ENCODE assay signal across 15 mouse cellular contexts in the genomic region with DNA sequence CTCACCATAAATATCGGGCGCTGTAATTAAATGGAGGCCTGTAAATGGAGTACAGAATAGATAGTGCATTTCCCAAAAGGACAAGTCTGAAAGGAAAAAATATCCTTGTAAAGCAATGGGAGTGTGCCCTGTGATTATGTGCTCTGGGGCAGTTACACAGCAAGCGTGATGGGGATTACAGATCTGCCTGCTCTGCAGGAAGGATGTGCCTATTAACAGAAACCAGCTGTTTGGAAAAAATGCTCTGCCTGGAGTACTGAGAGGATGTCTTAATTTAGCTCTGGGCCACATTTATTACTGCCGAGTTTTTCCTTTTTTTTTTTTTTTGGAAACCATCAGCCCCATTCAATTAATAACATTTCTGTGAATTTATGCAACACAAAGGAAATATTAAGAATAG.
DNase-seq lines count a peak whose midpoint lies in the region; ATAC-seq and TF ChIP-seq lines count a peak whose summit lies in the region.
"Had no signal": no experiment of that assay in that cellular context is flagged by ENCODE, and none has a peak within 500 bp of the region (broad histone marks: within the 10 kb centered on the region; RNA-seq: fewer than 3 reads in every experiment).

No protein-coding gene starts in this region.

- no peaks in the 10 kb centered on the region for H3K4me1 ChIP-seq in heart, adult 2 months (ENCODE audit: control insufficient read depth, insufficient read depth, low read length)
- H3K4me1 ChIP-seq in limb, embryonic 13.5 days: no peaks in the 10 kb centered on the region
- H3K4me1 ChIP-seq in limb, embryonic 10.5 days: no peaks in the 10 kb centered on the region
- H3K4me1 ChIP-seq in lung, embryonic 15.5 days: no peaks in the 10 kb centered on the region
- H3K4me1 ChIP-seq in neural tube, embryonic 15.5 days: no peaks in the 10 kb centered on the region
- H3K4me1 ChIP-seq: forebrain, embryonic 15.5 days; liver, embryonic 12.5 days had no signal

- peak; percentile 66; the same call in 1 of the 2 replicates for ATAC-seq in limb, embryonic 13.5 days (ENCODE audit: low FRiP score, low read depth)
- peak; percentile 96 for ATAC-seq in lung, embryonic 15.5 days (ENCODE audit: borderline replicate concordance, extremely low read depth, low FRiP score, low TSS enrichment)
- peak; percentile 53 for ATAC-seq in neural tube, embryonic 15.5 days (ENCODE audit: low FRiP score)
- no peak for ATAC-seq in CD4-positive, CD25-positive, alpha-beta regulatory T cell, adult 4 months
- ATAC-seq: forebrain, embryonic 15.5 days; liver, embryonic 12.5 days; Patski had no signal

- no peak for TF ChIP-seq POLR2A in heart, adult 2 months (IDR thresholded peaks at IDR 0.05; ENCODE audit: insufficient read depth, low read depth, low read length)

- TF ChIP-seq CTCF in heart, adult 2 months (IDR thresholded peaks at IDR 0.05): no peak

- no peak overlapping the region for H3K4me3 ChIP-seq in heart, adult 2 months
- H3K4me3 ChIP-seq in limb, embryonic 13.5 days: no peak overlapping the region
- H3K4me3 ChIP-seq in limb, embryonic 10.5 days: no peak overlapping the region
- no peak overlapping the region for H3K4me3 ChIP-seq in lung, embryonic 15.5 days
- H3K4me3 ChIP-seq in neural tube, embryonic 15.5 days (replicated peaks): no peak overlapping the region
- H3K4me3 ChIP-seq: forebrain, embryonic 15.5 days; liver, embryonic 12.5 days had no signal

- H3K9ac ChIP-seq in heart, adult 2 months (ENCODE audit: low read depth, low read length): no peak overlapping the region
- no peak overlapping the region for H3K9ac ChIP-seq in limb, embryonic 13.5 days
- no peak overlapping the region for H3K9ac ChIP-seq in lung, embryonic 15.5 days
- no peak overlapping the region for H3K9ac ChIP-seq in neural tube, embryonic 15.5 days (replicated peaks)
- H3K9ac ChIP-seq: forebrain, embryonic 15.5 days; liver, embryonic 12.5 days had no signal

- WGBS in heart, adult 2 months: 35% methylated on average over 4 of the region's 4 CpGs
- 27% methylated on average over 4 of the region's 4 CpGs for WGBS in limb, embryonic 13.5 days
- 62% methylated on average over 4 of the region's 4 CpGs for WGBS in limb, embryonic 10.5 days
- 35% methylated on average over 4 of the region's 4 CpGs for WGBS in lung, embryonic 15.5 days
- WGBS in neural tube, embryonic 15.5 days: 40% methylated on average over 4 of the region's 4 CpGs

- H3K27me3 ChIP-seq in heart, adult 2 months (ENCODE audit: control insufficient read depth, insufficient read depth, low read length): no peaks in the 10 kb centered on the region
- H3K27me3 ChIP-seq in limb, embryonic 13.5 days: no peaks in the 10 kb centered on the region
- H3K27me3 ChIP-seq in limb, embryonic 10.5 days (ENCODE audit: low read depth, poor library complexity, severe bottlenecking): no peaks in the 10 kb centered on the region
- no peaks in the 10 kb centered on the region for H3K27me3 ChIP-seq in lung, embryonic 15.5 days
- no peaks in the 10 kb centered on the region for H3K27me3 ChIP-seq in neural tube, embryonic 15.5 days (replicated peaks)
- H3K27me3 ChIP-seq: forebrain, embryonic 15.5 days; liver, embryonic 12.5 days; Patski had no signal

- peak overlapping the region; percentile 4; the same call in 1 of the 2 replicates for H3K27ac ChIP-seq in heart, adult 2 months
- H3K27ac ChIP-seq in limb, embryonic 13.5 days: no peak overlapping the region
- H3K27ac ChIP-seq in limb, embryonic 10.5 days: no peak overlapping the region
- H3K27ac ChIP-seq in lung, embryonic 15.5 days: no peak overlapping the region
- H3K27ac ChIP-seq in neural tube, embryonic 15.5 days (replicated peaks): 0 out of 2 replicates have a peak overlapping the region, but pooled peaks have one; percentile 18
- H3K27ac ChIP-seq: forebrain, embryonic 15.5 days; liver, embryonic 12.5 days; stomach, postnatal 0 days had no signal

- peak in 1 of 2 experiments; percentile 10 for DNase-seq in heart, adult 2 months
- DNase-seq in heart, postnatal 4 days: no peak
- no peak for DNase-seq in limb, embryonic 10.5 days (ENCODE audit: low spot score)
- DNase-seq in frontal cortex, postnatal 10 days (ENCODE audit: low spot score in 2 of 2): no peak
- DNase-seq: adrenal gland, postnatal 36 days; cerebellum, postnatal 25 days; right cerebral cortex, postnatal 25 days had no signal

- intact Hi-C loops in heart, adult 2 months (cut with DNase I): no loop called here

- no peak for TF ChIP-seq EP300 in heart, adult 2 months (IDR thresholded peaks at IDR 0.05; ENCODE audit: insufficient read depth, low read depth, low read length)

- H3K79me2 ChIP-seq in heart, adult 2 months (replicated peaks; ENCODE audit: control insufficient read depth, insufficient read depth, low read length): no peaks in the 10 kb centered on the region

- no peaks in the 10 kb centered on the region for H3K9me3 ChIP-seq in limb, embryonic 13.5 days
- no peaks in the 10 kb centered on the region for H3K9me3 ChIP-seq in limb, embryonic 10.5 days (replicated peaks)
- no peaks in the 10 kb centered on the region for H3K9me3 ChIP-seq in lung, embryonic 15.5 days
- H3K9me3 ChIP-seq in neural tube, embryonic 15.5 days (replicated peaks): 0 out of 2 replicates have a peak, but pooled peaks cover 2% of the 10 kb centered on the region
- H3K9me3 ChIP-seq: forebrain, embryonic 15.5 days; liver, embryonic 12.5 days had no signal

- no peaks in the 10 kb centered on the region for H3K36me3 ChIP-seq in heart, adult 2 months (ENCODE audit: control insufficient read depth, insufficient read depth, low read length)
- H3K36me3 ChIP-seq in limb, embryonic 13.5 days: no peaks in the 10 kb centered on the region
- H3K36me3 ChIP-seq in limb, embryonic 10.5 days: no peaks in the 10 kb centered on the region
- H3K36me3 ChIP-seq in lung, embryonic 15.5 days: no peaks in the 10 kb centered on the region
- H3K36me3 ChIP-seq in neural tube, embryonic 15.5 days: no peaks in the 10 kb centered on the region
- H3K36me3 ChIP-seq: forebrain, embryonic 15.5 days; liver, embryonic 12.5 days had no signal

- no peak overlapping the region for H3K4me2 ChIP-seq in limb, embryonic 13.5 days (replicated peaks)
- no peak overlapping the region for H3K4me2 ChIP-seq in lung, embryonic 15.5 days
- no peak overlapping the region for H3K4me2 ChIP-seq in neural tube, embryonic 15.5 days
- H3K4me2 ChIP-seq: forebrain, embryonic 15.5 days; liver, embryonic 12.5 days had no signal

Comparison
In these comparisons a context has a peak if more than half of its experiments do, and no peak if none do; other contexts are left out.
1. H3K27ac ChIP-seq: peak in heart, adult 2 months (single experiment) and neural tube, embryonic 15.5 days (single experiment); none in limb, embryonic 13.5 days (single experiment), limb, embryonic 10.5 days (single experiment) and lung, embryonic 15.5 days (single experiment).